Mouse (Mus musculus): ENCODE measurements around the gene Iqsec1.

DNA sequence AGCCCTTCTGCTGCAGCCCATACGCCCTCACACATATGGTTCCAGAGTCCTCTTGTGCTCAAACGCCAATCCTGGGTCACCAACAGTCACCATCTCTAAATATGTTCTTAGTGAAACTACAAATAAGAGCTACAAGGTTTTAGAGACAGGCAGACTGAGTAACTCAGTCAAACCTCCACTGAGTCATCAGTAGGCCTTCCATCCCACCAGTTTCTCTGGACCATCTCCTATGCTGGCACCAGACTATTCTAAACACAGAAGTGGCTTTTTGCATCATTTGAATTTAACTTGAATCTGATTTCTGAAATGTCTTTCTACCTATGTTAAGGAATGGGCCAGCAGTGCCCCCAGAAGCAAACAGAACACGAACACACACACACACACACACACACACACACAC, 120.5 kb downstream of the Iqsec1 start:
- TF ChIP-seq CTCF (IDR thresholded peaks at IDR 0.05; ENCODE audit: insufficient read depth, low read length) (no peak), POLR2A (IDR thresholded peaks at IDR 0.05; ENCODE audit: borderline replicate concordance, extremely low read depth, low read depth, low read length) (no peak)
